Mouse (Mus musculus) adrenal gland (tissue): ENCODE measurements around the gene Ubtf.

ENCODE experiments used
- intact Hi-C: fragments of 180-260 bp; cut with DNase I; formaldehyde crosslinking; loops from one replicate; pipeline ENCODE4 v1.15.1; 2025

Ubtf gene

GRCm38 (mm10) chr11:102319941-102320685 is 571 bp upstream of the Ubtf start:
- intact Hi-C loops: no loop called here

GRCm38 (mm10) chr11:102318576-102319409 is 749 bp downstream of the Ubtf start:
- intact Hi-C loops: no loop called here

DNA sequence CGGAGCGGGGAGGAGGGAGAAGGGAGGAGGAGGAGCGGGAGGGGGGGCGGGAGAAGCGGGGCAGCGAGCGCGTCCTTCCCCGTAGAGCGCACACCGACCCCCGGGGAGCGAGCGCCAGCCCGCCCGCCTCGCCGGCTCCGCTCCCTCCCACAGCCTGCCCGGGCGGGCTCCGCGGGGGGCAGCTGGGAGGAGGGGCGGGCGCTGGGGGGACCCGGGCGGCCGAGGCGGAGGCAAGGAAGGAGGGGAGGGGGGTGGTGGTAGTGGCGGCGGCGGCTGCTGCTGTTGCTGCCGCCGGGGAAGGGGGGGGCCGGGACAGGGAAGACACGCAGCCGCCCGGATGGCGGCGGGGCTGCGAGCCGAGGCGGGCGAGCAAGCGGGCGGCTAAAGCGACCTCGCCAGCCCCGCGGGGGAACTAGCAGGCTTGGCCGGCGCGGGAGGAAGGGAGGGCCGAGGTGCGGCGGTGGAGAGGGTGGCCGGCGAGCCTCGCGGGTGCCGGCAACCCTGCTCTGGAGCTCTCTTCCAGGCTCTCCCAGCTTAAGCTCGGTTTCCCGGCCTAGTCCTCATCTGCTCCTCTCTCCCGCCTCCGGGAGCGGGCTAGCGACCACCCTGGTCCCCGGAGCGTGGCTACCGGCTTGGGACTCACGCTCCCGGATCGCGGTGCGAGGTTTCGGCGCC is 1.5 kb downstream of the Ubtf start:
- intact Hi-C loops: no loop called here

- intact Hi-C loops: no loop called here
These were observed 2.1 kb downstream of the Ubtf start for GRCm38 (mm10) chr11:102317298-102317900.

DNA sequence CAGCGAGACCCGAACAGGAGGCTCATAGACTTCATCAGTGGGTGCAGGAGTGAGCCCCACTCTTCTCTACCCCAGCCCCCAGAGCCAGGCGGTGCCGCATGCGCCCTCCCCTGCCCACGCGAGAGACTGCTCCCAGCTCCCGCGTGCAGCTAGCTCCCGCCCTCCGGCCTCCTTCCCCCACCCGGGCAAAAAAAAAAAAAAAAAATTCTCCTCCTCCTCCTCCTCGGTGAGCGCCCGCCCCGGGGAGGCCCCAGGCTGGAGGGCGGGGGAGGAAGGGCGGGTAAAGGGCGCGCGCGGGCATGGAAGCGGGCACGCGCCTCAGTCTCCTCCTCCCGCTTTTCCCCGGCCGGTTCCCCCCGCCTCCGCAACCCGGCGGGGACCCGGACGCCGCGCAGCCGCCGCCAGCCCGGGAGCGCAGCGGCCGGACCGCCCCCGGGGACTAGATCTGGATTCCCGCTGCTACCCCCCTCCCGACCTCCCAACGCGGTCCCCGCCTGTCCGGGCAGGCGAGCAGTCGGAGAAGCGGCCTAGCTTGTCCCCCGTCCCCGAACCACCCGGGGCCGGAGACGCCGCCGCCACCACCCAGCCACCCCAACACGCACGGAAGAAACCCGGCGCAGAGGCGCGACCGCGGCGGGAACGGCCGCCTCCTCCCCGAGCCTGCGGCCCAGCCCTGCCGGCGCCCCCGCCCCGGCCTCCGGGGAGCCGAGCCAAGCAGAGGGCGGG is 2.8 kb downstream of the Ubtf start:
- intact Hi-C loops: no loop called here

DNA sequence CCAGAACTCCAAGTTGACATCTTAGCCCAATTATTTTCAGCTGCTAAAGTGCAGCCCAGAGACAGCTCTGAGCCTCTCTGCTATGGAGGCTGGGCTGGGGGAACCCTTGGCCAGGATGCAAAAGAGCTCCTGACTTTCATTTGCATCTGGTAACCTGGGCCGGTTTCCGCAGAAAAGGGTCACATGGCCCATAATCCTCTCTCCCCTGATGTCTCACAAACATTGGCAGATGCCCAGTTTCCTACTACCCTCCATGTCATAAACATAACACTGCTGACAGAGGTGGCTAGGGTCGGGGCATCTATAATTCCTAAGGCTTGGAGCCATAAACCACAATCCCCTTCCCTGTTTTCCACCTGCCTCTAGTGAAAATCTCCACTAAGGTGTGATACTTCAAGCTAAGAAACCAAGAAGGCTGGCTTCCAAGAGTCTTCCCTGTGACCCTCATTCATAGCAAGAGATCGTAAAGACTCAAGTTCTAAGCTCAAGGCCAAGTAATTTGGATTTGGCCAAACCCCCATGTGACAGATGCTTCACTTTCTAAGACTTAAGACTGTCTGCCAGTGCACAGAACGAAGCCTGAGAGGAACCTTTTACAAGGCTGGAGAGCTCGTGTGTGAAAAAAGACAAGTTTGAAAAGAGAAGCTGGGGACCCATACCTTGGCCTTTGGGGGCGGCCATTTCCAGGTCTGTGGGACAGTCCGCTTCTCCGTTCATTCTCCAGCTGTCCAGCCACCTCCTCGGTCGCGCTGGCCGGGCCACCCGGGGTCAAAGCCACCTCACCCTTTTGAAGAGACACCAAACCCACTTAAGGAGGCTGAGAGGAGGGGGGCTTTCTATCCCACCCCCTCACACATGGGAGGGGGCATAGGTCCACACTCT is 3.6 kb downstream of the Ubtf start:
- intact Hi-C loops: no loop called here

- intact Hi-C loops: no loop called here
These were observed 5.2 kb downstream of the Ubtf start for GRCm38 (mm10) chr11:102314321-102314720.

GRCm38 (mm10) chr11:102312586-102312985 is 7.0 kb downstream of the Ubtf start:
- intact Hi-C loops: no loop called here

- intact Hi-C loops: no loop called here
These were observed 7.6 kb downstream of the Ubtf start for GRCm38 (mm10) chr11:102311966-102312365.

GRCm38 (mm10) chr11:102310768-102311695 is 8.5 kb downstream of the Ubtf start:
- intact Hi-C loops: no loop called here

GRCm38 (mm10) chr11:102309821-102310617 is 9.5 kb downstream of the Ubtf start:
- intact Hi-C loops: loop anchor here (2.0 kb wide), 2 partner anchors 101 to 125 kb away; no protein-coding TSS in a partner anchor

DNA sequence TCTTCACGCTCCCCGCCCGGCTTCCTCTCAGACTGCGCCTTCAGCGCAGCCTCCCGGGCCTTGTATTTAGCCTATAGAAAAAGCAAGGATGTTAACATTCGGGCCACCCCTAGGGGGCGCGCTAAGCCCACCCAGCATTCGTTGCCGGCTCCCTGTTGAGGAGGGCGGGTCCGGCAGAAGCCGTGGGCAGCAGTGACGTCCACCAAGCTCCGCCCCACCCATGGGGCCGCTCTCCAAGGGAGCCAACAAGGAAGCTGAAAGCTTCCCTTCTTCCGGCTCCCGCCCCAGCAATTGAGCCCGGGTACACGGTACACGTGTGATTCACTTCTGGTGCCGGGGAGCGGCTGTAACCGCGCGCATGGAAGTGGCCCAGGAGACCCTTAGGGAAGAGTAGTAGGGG is 10.6 kb downstream of the Ubtf start:
- intact Hi-C loops: loop anchor here (2.0 kb wide), 2 partner anchors 102 to 126 kb away; no protein-coding TSS in a partner anchor

GRCm38 (mm10) chr11:102308104-102308503 is 11.4 kb downstream of the Ubtf start:
- intact Hi-C loops: loop anchor here (2.0 kb wide), 2 partner anchors 103 to 127 kb away; no protein-coding TSS in a partner anchor

GRCm38 (mm10) chr11:102305359-102305758 is 14.2 kb downstream of the Ubtf start:
- intact Hi-C loops: no loop called here

DNA sequence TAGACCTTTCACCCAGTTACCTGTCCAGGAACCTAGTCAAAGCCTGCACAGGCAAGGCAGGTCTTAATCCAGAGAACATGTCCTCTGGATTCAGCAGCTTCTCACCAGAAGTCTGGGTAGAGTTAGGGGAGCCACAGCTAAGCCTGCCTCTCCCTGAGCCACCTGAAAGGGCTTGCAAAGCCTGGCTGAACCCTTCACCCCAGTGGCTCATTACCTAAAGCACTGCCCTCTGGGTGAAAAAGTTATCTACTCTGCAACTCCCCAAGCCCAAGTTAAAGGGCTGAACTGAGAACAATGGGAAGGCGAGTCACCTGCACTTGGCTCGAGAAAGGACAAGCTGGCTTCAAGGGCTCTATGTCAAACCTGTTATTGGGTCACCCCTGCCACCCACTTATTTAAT is 15.4 kb downstream of the Ubtf start:
- intact Hi-C loops: no loop called here

DNA sequence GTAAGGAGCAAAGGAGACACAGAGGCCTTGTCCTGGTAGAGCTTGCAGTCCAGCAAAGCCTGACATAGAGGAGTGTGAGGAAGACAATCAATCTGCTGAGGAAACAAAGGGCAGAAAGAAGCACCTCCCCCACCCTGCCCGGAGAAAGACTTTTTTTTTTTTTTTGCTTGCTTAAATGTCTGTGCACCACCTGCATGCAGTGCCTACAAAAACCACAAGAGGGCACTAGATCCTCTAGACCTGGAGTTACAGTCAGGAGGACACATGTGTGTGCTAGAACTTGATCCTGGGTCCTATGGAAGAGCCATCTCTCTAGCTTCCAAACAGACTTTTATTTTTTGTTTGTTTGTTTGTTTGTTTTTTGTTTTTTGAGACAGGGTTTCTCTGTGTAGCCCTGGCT is 19.7 kb downstream of the Ubtf start:
- intact Hi-C loops: no loop called here
